Mouse (Mus musculus): Measurements from ENCODE around the gene Ccn2. TPM values are rescaled to one million over a fixed set of nuclear protein-coding genes. Genes with fewer than 3 reads are reported as not detected.
"Not testable (repeated sequence)": the region's sequence is repeated elsewhere in the genome, so short reads cannot be mapped to it uniquely, and the experiment has no call there.

The Ccn2 gene
- total and polyA plus RNA-seq, 2 experiments from 2014 or later, result 3.7 to 10.0 TPM

DNA sequence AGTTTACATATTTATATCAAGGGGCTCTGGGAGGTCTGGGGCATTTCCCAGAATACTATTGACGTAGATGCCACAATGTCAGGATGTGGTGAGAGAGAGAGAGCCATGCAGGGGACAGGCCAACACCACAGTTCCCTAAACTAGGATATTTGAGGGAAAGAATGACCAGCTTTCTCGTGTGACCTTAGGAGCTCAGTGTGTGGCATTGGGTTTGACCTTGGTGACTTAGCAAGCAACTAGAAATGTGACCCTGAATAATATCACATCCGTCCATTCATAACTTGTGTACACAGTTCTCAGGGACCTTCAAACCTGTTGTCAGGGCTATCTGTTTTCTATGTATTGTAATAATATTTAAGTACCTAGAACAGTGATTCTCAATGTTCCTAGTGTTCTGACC is 13.9 kb downstream of the Ccn2 start:
- no peak overlapping the region for H3K4me2 ChIP-seq (ENCODE audit: low read depth, low read length, poor library complexity, severe bottlenecking)
- no peak for TF ChIP-seq CTCF (IDR thresholded peaks at IDR 0.05)
- ATAC-seq (ENCODE audit: low FRiP score) (no peak), DNase-seq (ENCODE audit: low spot score) (no peak)
- H3K27me3 ChIP-seq (ENCODE audit: insufficient read depth, low read length), result no peaks in the 10 kb centered on the region
- H3K4me1 ChIP-seq (ENCODE audit: insufficient read depth, low read length), result no peaks in the 10 kb centered on the region
- H3K36me3 ChIP-seq (ENCODE audit: insufficient read depth, low read length), result no peaks in the 10 kb centered on the region
- no peak overlapping the region for H3K27ac ChIP-seq (ENCODE audit: low read depth, low read length)
- no peak overlapping the region for H3K4me3 ChIP-seq (ENCODE audit: low read depth, low read length)
- 89% methylated on average over 3 of the region's 3 CpGs for WGBS
- no peak overlapping the region for H3K9ac ChIP-seq (replicated peaks; ENCODE audit: low read length, poor library complexity, severe bottlenecking)
- no peaks in the 10 kb centered on the region for H3K9me3 ChIP-seq (ENCODE audit: low read length)

DNA sequence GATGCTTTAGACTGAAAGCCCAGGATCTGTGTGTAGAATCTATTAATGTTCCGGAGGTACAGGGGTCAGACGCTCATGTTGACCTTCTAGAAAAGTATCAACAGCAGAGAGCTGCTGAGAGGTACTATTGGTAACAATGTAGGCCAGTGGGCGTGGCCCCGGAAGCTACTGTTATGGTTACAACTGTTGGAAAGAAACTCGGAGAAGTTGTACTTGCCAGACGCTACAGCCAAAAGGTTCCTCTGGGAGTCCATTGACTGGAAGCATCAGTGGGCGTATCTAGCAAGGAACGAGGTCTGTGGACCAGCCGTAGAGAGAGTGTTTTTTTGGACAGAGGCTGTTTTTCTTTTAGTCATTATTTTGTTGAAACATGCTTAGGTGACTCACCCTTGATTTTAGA is 14.5 kb downstream of the Ccn2 start:
- Histone ChIP-seq H3K4me3 (ENCODE audit: low read depth, low read length) (no peak overlapping the region), H3K36me3 (ENCODE audit: insufficient read depth, low read length) (no peaks in the 10 kb centered on the region), H3K4me1 (ENCODE audit: insufficient read depth, low read length) (no peaks in the 10 kb centered on the region), H3K9ac (replicated peaks; ENCODE audit: low read length, poor library complexity, severe bottlenecking) (no peak overlapping the region), H3K27ac (ENCODE audit: low read depth, low read length) (no peak overlapping the region), H3K9me3 (ENCODE audit: low read length) (no peaks in the 10 kb centered on the region), H3K27me3 (ENCODE audit: insufficient read depth, low read length) (no peaks in the 10 kb centered on the region), H3K4me2 (ENCODE audit: low read depth, low read length, poor library complexity, severe bottlenecking) (no peak overlapping the region)
- WGBS, result 90% methylated on average over 9 of the region's 9 CpGs
- ATAC-seq (ENCODE audit: low FRiP score) (no peak), DNase-seq (ENCODE audit: low spot score) (no peak)
- no peak for TF ChIP-seq CTCF (IDR thresholded peaks at IDR 0.05)

DNA sequence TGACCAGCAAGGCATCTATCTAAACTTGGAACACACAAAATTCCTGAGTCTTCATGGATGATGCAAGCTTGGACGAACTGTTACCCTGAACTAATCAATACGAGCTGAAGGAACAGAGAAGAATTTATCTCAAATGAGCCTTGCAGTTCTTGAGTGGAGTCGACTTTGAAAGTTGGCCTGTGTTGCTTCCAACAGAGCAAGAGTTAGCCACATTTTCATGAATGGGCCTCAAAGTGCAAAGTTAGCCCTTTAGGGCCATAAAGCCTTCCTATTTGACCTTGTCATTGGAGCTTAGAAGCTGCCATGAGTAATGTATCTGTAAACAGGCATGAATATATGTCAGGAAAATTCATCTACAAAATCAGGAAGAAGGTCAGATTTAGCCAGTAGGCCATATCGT is 19.5 kb downstream of the Ccn2 start:
- no peak overlapping the region for H3K4me2 ChIP-seq (ENCODE audit: low read depth, low read length, poor library complexity, severe bottlenecking)
- no peak overlapping the region for H3K27ac ChIP-seq (ENCODE audit: low read depth, low read length)
- H3K36me3 ChIP-seq (ENCODE audit: insufficient read depth, low read length), result no peaks in the 10 kb centered on the region
- ATAC-seq (ENCODE audit: low FRiP score) (no peak), DNase-seq (ENCODE audit: low spot score) (no peak)
- TF ChIP-seq CTCF (IDR thresholded peaks at IDR 0.05), result no peak
- H3K27me3 ChIP-seq (ENCODE audit: insufficient read depth, low read length), result no peaks in the 10 kb centered on the region
- no peak overlapping the region for H3K9ac ChIP-seq (replicated peaks; ENCODE audit: low read length, poor library complexity, severe bottlenecking)
- no peaks in the 10 kb centered on the region for H3K9me3 ChIP-seq (ENCODE audit: low read length)
- 89% methylated on average over 4 of the region's 4 CpGs for WGBS
- H3K4me3 ChIP-seq (ENCODE audit: low read depth, low read length), result no peak overlapping the region
- no peaks in the 10 kb centered on the region for H3K4me1 ChIP-seq (ENCODE audit: insufficient read depth, low read length)

DNA sequence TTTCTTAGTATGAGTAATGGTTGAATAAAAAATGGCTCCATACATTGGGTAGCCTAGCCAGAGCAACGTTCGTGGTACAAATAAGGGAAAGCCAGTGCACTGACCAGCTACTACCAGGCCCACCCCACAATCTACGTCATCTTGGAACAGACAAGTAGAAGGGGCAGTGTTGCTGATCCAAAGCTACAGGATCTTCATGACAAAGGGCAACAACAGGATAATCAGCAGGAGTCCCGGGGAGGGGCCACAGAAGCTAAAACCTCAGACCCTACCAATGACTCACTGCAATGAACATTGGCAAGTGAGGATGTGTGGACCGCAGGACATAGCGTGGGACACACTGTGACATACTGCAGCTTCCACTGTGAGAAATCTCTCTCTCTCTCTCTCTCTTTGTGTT is 20.6 kb downstream of the Ccn2 start:
- Histone ChIP-seq H3K36me3 (ENCODE audit: insufficient read depth, low read length) (no peaks in the 10 kb centered on the region), H3K9me3 (ENCODE audit: low read length) (no peaks in the 10 kb centered on the region), H3K4me1 (ENCODE audit: insufficient read depth, low read length) (no peaks in the 10 kb centered on the region), H3K4me2 (ENCODE audit: low read depth, low read length, poor library complexity, severe bottlenecking) (no peak overlapping the region), H3K4me3 (ENCODE audit: low read depth, low read length) (no peak overlapping the region), H3K9ac (replicated peaks; ENCODE audit: low read length, poor library complexity, severe bottlenecking) (no peak overlapping the region), H3K27me3 (ENCODE audit: insufficient read depth, low read length) (no peaks in the 10 kb centered on the region), H3K27ac (ENCODE audit: low read depth, low read length) (no peak overlapping the region)
- WGBS, result 86% methylated on average over 6 of the region's 6 CpGs
- no peak for DNase-seq (ENCODE audit: low spot score)
- no peak for TF ChIP-seq CTCF (IDR thresholded peaks at IDR 0.05)
- no peak for ATAC-seq (ENCODE audit: low FRiP score)

DNA sequence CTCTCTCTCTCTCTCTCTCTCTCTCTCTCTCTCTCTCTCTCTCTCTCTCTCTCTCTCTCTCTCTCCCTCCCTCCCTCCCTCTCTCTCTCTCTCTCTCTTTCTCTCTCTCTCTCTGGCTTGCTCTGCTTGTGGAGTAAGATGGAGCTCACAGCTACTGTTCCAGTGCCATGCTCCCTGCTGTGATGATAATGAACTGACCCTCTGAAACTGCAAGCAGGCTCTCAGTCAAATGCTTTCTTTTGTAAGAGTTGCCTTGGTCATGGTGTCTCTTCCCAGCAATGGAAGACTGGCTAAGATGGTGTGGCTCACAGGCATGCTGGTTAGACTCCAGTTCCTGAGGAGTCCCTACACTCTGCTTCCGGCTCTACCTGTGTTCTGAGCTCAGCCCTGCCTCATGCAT is 21.3 kb downstream of the Ccn2 start:
- 94% methylated on average over 1 of the region's 1 CpGs for WGBS
- not testable (repeated sequence) for H3K9me3 ChIP-seq (ENCODE audit: low read length); H3K36me3 ChIP-seq (ENCODE audit: insufficient read depth, low read length); DNase-seq (ENCODE audit: low spot score); H3K4me1 ChIP-seq (ENCODE audit: insufficient read depth, low read length); ATAC-seq (ENCODE audit: low FRiP score); H3K27me3 ChIP-seq (ENCODE audit: insufficient read depth, low read length); H3K27ac ChIP-seq (ENCODE audit: low read depth, low read length); H3K4me3 ChIP-seq (ENCODE audit: low read depth, low read length); H3K9ac ChIP-seq (replicated peaks; ENCODE audit: low read length, poor library complexity, severe bottlenecking); H3K4me2 ChIP-seq (ENCODE audit: low read depth, low read length, poor library complexity, severe bottlenecking)

DNA sequence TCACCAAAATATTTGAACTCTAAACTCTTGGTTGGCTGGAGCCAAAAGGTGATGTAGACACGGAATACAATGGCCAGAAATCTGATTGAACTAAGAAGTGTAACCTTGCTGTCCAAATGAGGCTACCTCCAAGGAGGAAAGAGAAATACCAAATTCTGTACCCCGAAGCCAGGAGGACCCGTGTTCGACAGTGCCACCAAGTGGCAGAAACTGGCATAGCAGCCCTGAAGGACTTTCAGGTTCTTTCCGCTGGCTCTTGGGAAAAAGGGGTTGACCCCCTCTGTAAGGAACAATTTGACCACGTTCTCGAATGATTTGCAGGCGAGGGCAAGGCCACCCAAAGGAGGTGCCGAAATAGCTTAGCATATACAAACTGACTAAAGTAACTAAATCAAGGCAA is 26.3 kb downstream of the Ccn2 start:
- DNase-seq (ENCODE audit: low spot score), result no peak
- Histone ChIP-seq H3K4me1 (ENCODE audit: insufficient read depth, low read length) (no peaks in the 10 kb centered on the region), H3K9ac (replicated peaks; ENCODE audit: low read length, poor library complexity, severe bottlenecking) (no peak overlapping the region), H3K4me3 (ENCODE audit: low read depth, low read length) (no peak overlapping the region), H3K27ac (ENCODE audit: low read depth, low read length) (no peak overlapping the region), H3K4me2 (ENCODE audit: low read depth, low read length, poor library complexity, severe bottlenecking) (no peak overlapping the region), H3K27me3 (ENCODE audit: insufficient read depth, low read length) (no peaks in the 10 kb centered on the region), H3K9me3 (ENCODE audit: low read length) (no peaks in the 10 kb centered on the region), H3K36me3 (ENCODE audit: insufficient read depth, low read length) (no peaks in the 10 kb centered on the region)
- peak; percentile 78 for TF ChIP-seq CTCF (IDR thresholded peaks at IDR 0.05)
- no peak for ATAC-seq (ENCODE audit: low FRiP score)
- WGBS, result 39% methylated on average over 9 of the region's 9 CpGs

DNA sequence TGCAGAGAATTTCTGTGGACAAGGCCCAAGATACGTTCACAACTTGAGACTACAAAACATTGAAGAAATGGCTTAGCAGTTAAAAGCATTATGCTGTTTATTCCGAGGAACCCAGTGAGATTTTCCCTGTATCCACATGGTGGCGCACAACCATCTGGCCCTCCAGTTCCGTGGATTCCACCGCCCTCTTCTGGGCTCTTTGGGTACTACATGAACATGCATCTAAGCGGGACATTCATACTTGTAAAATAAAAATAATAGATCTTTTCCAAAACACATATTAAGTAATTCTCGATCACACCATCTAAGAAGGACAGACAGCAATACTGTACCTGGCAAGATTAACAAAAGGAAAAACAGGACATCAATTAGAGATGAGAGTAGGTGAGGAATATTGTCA is 27.3 kb downstream of the Ccn2 start:
- Histone ChIP-seq H3K9ac (replicated peaks; ENCODE audit: low read length, poor library complexity, severe bottlenecking) (no peak overlapping the region), H3K27ac (ENCODE audit: low read depth, low read length) (no peak overlapping the region), H3K9me3 (ENCODE audit: low read length) (no peaks in the 10 kb centered on the region), H3K4me3 (ENCODE audit: low read depth, low read length) (no peak overlapping the region), H3K4me1 (ENCODE audit: insufficient read depth, low read length) (no peaks in the 10 kb centered on the region), H3K4me2 (ENCODE audit: low read depth, low read length, poor library complexity, severe bottlenecking) (no peak overlapping the region), H3K27me3 (ENCODE audit: insufficient read depth, low read length) (no peaks in the 10 kb centered on the region), H3K36me3 (ENCODE audit: insufficient read depth, low read length) (no peaks in the 10 kb centered on the region)
- peak; percentile 94 for TF ChIP-seq CTCF (IDR thresholded peaks at IDR 0.05)
- 30% methylated on average over 7 of the region's 7 CpGs for WGBS
- ATAC-seq (ENCODE audit: low FRiP score) (no peak), DNase-seq (ENCODE audit: low spot score) (peak; percentile 71)
